Mouse (Mus musculus): ENCODE measurements around the gene Gm44596. TPM values are rescaled to one million over a fixed set of nuclear protein-coding genes. Genes with fewer than 3 reads are reported as not detected.

Gene Gm44596
- total RNA-seq, 2 experiments from 2014 or later = not detected

Other genes with a start within 250 kb of the Gm44596 start
- gene Tspan9, start 231.9 kb upstream of the Gm44596 start, total RNA-seq (2015; ENCODE audit: low replicate concordance) = not detected in 2 replicates
- 0.39 TPM in 1 of 2 replicates, not detected in the other for gene Tspan9, start 231.9 kb upstream of the Gm44596 start, total RNA-seq (2017; ENCODE audit: low replicate concordance)
- not detected in 2 replicates for gene Tead4, start 74.7 kb upstream of the Gm44596 start, total RNA-seq (2015; ENCODE audit: low replicate concordance)
- not detected in 2 replicates for gene Tead4, start 74.7 kb upstream of the Gm44596 start, total RNA-seq (2017; ENCODE audit: low replicate concordance)
- gene Tulp3, start 19.7 kb upstream of the Gm44596 start, total RNA-seq (2015; ENCODE audit: low replicate concordance) = 0.84 and 2.9 TPM in 2 replicates
- 2.3 and 3.0 TPM in 2 replicates for gene Tulp3, start 19.7 kb upstream of the Gm44596 start, total RNA-seq (2017; ENCODE audit: low replicate concordance)
- 141 and 176 TPM in 2 replicates for gene Rhno1, start 12.6 kb upstream of the Gm44596 start, total RNA-seq (2015; ENCODE audit: low replicate concordance)
- 147 and 174 TPM in 2 replicates for gene Rhno1, start 12.6 kb upstream of the Gm44596 start, total RNA-seq (2017; ENCODE audit: low replicate concordance)
- 131 and 194 TPM in 2 replicates for gene Foxm1, start 12.5 kb upstream of the Gm44596 start, total RNA-seq (2015; ENCODE audit: low replicate concordance)
- 90.5 and 96.5 TPM in 2 replicates for gene Foxm1, start 12.5 kb upstream of the Gm44596 start, total RNA-seq (2017; ENCODE audit: low replicate concordance)
- not detected in 2 replicates for gene Tex52, start within 50 bp of the Gm44596 start, total RNA-seq (2015; ENCODE audit: low replicate concordance)
- 1.9 and 6.4 TPM in 2 replicates for gene Tex52, start within 50 bp of the Gm44596 start, total RNA-seq (2017; ENCODE audit: low replicate concordance)
- gene Nrip2, start 23.8 kb downstream of the Gm44596 start, total RNA-seq (2015; ENCODE audit: low replicate concordance) = not detected in 2 replicates
- gene Nrip2, start 23.8 kb downstream of the Gm44596 start, total RNA-seq (2017; ENCODE audit: low replicate concordance) = not detected in 2 replicates
- gene Itfg2, start 49.4 kb downstream of the Gm44596 start, total RNA-seq (2015; ENCODE audit: low replicate concordance) = 3.6 and 37.3 TPM in 2 replicates
- 5.9 and 19.5 TPM in 2 replicates for gene Itfg2, start 49.4 kb downstream of the Gm44596 start, total RNA-seq (2017; ENCODE audit: low replicate concordance)
- gene Fkbp4, start 63.2 kb downstream of the Gm44596 start, total RNA-seq (2015; ENCODE audit: low replicate concordance) = 18.0 and 23.5 TPM in 2 replicates
- 40.8 and 44.4 TPM in 2 replicates for gene Fkbp4, start 63.2 kb downstream of the Gm44596 start, total RNA-seq (2017; ENCODE audit: low replicate concordance)
- not detected in 2 replicates for gene Pzp, start 151.2 kb downstream of the Gm44596 start, total RNA-seq (2015; ENCODE audit: low replicate concordance)
- not detected in 2 replicates for gene Pzp, start 151.2 kb downstream of the Gm44596 start, total RNA-seq (2017; ENCODE audit: low replicate concordance)
- gene A2ml1, start 206.1 kb downstream of the Gm44596 start, total RNA-seq (2015; ENCODE audit: low replicate concordance) = not detected in 2 replicates
- not detected in 2 replicates for gene A2ml1, start 206.1 kb downstream of the Gm44596 start, total RNA-seq (2017; ENCODE audit: low replicate concordance)
- not detected in 2 replicates for gene Klrb1a, start 248.0 kb downstream of the Gm44596 start, total RNA-seq (2015; ENCODE audit: low replicate concordance)
- gene Klrb1a, start 248.0 kb downstream of the Gm44596 start, total RNA-seq (2017; ENCODE audit: low replicate concordance) = not detected in 2 replicates

Data from erythroid progenitor cell, adult 5-6 weeks (primary cell).